Mouse (Mus musculus): ENCODE results near the gene Cabcoco1.

DNA sequence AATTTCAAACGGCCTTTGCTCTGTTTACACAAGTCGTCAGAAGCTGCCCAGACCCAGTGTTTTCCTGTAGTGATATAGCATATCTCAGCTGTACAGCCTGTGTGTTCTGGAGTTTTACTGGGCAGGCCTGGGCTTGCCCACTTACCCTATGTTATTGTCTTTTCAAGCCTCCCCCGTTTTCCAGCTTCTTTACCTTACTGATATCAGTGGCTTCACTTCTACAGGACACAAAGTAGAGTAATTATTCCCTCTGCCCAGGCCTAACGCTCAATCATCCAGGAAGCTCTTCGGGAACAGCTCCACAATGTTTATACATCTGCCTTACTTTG, 94.9 kb downstream of the Cabcoco1 start:
- no peak for TF ChIP-seq POLR2A (IDR thresholded peaks at IDR 0.05; ENCODE audit: borderline replicate concordance, low read depth, low read length)
- no peak for TF ChIP-seq CTCF (IDR thresholded peaks at IDR 0.05; ENCODE audit: low read depth, low read length)
